Mouse (Mus musculus): ENCODE measurements around the gene Fbxw26. TPM values are rescaled to one million over a fixed set of nuclear protein-coding genes. Genes with fewer than 3 reads are reported as not detected.

Fbxw26 gene
- polyA plus RNA-seq (2015; fragmentation: Nextera tagmentation; extraction: Ambion mirVana): 0.28 and 0.90 TPM in 2 replicates

GRCm38 (mm10) chr9:109745989-109746388 is at the start of gene Fbxw26:
Gene Fbxw26, minus strand, starts transcription at chr9:109746089.

GRCm38 (mm10) chr9:109790570-109790969 is 44.7 kb upstream of the Fbxw26 start, which contains the start of gene Fbxw27:
Gene Fbxw27, minus strand, starts transcription at chr9:109790670.

GRCm38 (mm10) chr9:109702600-109702999 is 43.3 kb downstream of the Fbxw26 start, which contains the start of gene Fbxw18:
Gene Fbxw18, minus strand, starts transcription at chr9:109702700.

Other genes starting within 250 kb of the Fbxw26 start
- gene Fbxw15, start 177.8 kb downstream of the Fbxw26 start, polyA plus RNA-seq (2015; fragmentation: Nextera tagmentation; extraction: Ambion mirVana): 0.17 TPM in 1 of 2 replicates, not detected in the other
- 0.22 TPM in 1 of 2 replicates, not detected in the other for gene Fbxw24, start 120.0 kb downstream of the Fbxw26 start, polyA plus RNA-seq (2015; fragmentation: Nextera tagmentation; extraction: Ambion mirVana)
- 0.08 TPM in 1 of 2 replicates, not detected in the other for gene Fbxw25, start 81.4 kb downstream of the Fbxw26 start, polyA plus RNA-seq (2015; fragmentation: Nextera tagmentation; extraction: Ambion mirVana)
- 0.51 and 1.4 TPM in 2 replicates for gene Fbxw18, start 43.4 kb downstream of the Fbxw26 start, polyA plus RNA-seq (2015; fragmentation: Nextera tagmentation; extraction: Ambion mirVana)
- 6.0 and 6.1 TPM in 2 replicates for gene Fbxw27, start 44.6 kb upstream of the Fbxw26 start, polyA plus RNA-seq (2015; fragmentation: Nextera tagmentation; extraction: Ambion mirVana)
- gene Spink8, start 66.2 kb upstream of the Fbxw26 start, polyA plus RNA-seq (2015; fragmentation: Nextera tagmentation; extraction: Ambion mirVana): 2.8 and 2.9 TPM in 2 replicates
- gene Nme6, start 86.7 kb upstream of the Fbxw26 start, polyA plus RNA-seq (2015; fragmentation: Nextera tagmentation; extraction: Ambion mirVana): 29.5 and 30.0 TPM in 2 replicates
- 0.64 and 1.2 TPM in 2 replicates for gene Camp, start 103.5 kb upstream of the Fbxw26 start, polyA plus RNA-seq (2015; fragmentation: Nextera tagmentation; extraction: Ambion mirVana)
- gene Cdc25a, start 129.5 kb upstream of the Fbxw26 start, polyA plus RNA-seq (2015; fragmentation: Nextera tagmentation; extraction: Ambion mirVana): 15.3 TPM in 2 replicates
- 45.8 and 63.3 TPM in 2 replicates for gene Map4, start 185.4 kb upstream of the Fbxw26 start, polyA plus RNA-seq (2015; fragmentation: Nextera tagmentation; extraction: Ambion mirVana)

Data from urinary bladder, postnatal 0 days (tissue).